Mouse (Mus musculus) cerebellum, adult (tissue): ENCODE measurements around the gene Atp5d.

Experiments used
- ATAC-seq: cut with Nextera tagmentation; 2 replicates; pipeline ENCODE4 v1.9.2; 2017; ENCODE audit warnings: mild to moderate bottlenecking, moderate library complexity, mixed read lengths; ENCODE audit not compliant: insufficient number of reproducible peaks, low FRiP score, low TSS enrichment

Atp5d gene

DNA sequence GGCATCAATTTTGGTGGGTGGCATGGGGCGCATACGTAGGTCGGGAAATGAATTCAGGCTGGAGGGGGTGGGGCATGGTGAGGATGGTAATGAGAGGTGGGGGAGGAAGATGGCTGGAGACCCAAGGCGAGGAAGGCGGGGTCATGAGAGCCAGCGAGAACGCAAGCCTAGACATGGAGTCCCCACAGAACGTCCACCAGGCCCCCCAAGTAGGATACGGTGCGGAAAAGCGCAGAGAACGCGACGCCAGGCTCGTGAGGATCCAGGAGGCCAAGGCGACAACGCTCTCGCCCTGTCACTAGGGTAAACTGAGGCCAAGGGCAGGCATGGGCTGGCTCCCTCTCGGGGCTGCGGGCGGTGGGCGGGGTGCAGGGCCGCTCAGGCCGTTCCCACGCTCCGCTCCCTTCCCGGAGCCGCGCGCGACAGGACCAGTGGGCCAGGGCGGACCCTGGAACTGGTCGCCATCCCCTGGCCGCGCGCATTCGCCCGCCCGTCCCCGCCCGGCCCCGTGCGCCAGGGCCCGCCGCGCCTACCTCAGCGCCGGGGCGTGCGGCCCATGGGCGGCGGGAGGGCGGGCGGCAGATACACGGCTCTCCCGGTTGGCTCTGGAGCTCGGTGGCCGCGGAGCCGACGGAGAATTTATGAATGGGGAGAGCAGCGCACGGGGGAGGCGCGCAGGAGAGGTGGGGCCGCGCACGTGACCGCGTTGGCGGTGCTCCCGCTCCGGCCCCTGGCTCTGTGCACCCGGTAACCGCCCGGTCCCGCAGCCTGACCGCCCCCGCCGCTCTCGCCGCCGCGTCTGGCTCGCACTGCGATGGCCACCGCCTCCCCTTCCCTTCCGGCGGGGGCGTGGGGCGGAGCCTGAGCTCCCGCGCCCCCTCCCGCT lies at the start of gene Atp5d:
Gene Atp5d, plus strand, starts transcription at position 80 of the 886 bp plus-strand sequence.
- ATAC-seq, result no peak

DNA sequence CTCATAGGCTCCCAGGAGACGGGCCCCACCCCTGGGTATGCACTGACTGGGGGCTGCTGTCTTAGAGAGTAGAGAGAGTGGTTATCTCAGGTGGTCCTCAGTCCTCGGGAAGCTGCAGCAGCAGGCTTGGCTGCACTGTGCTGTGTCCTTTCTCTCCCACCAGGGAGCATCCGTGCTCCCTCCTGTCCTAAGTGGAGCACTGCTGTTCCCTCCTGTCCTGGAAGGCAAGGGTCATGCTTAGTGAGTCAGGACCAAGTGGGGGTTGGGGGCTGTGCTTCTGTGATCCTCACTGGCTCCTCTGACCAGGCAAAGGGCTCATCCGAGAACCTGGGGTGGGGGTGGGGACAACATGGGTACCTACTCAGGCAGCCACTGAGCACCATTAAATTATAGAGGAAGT lies 49.3 kb upstream of the Atp5d start:
- ATAC-seq, result no peak

DNA sequence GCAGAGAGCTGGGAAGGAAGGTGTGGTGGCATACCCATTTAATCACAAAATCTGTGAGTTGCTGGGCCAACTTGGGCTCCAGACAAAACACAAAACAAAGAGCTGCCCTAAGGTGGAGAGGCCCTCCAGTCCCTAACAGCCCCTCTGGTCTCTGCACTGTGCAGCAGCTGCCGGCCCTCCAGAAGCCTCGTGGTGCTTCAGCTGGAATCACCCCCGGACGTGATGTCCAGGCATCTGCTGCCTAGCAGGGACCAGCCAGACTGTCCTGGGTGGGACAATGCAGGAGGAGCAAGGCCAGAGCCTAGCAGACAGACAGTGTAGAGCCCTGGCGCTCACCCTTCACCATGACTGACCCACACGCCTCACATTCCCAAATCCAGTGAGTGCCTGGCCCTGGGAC lies 46.9 kb upstream of the Atp5d start:
- no peak for ATAC-seq

DNA sequence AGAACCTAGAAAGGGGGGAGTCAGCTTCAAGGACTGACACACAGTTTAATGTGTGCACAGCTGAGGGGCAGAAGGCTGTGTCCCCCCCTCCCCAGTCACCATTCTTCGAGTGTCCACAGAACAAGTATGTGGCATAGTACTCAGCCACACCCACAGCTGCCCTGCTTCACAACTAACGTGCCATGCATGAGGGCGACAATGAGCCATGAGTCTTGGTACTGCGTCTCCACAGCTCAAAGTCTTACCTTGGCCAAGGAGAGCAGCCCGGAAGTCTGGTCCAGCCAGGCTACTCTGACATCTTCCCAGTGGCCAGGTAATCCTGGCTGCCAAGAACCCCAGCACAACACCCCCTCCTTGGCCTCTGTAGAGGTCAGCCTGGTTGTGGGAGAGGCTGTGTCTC lies 45.7 kb upstream of the Atp5d start:
- ATAC-seq, result no peak

DNA sequence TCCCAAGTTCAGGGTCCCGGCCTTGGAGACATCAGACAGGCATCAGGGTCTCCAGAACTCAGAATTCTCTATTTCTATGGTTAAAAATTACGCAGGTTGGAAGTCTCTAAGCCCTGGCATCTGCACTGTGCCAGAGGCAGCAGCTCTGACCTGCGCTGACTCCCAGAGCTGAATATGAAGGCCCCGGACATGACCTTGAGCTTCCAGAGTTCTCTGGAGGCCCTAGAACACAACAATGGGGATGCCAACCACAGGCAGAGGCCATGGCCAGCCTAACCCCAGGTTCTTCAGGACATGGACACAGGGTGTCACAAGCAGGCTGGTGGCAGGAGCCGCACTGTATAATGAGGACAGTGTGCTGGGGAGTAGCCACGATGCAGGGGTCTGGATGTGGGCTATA lies 44.3 kb upstream of the Atp5d start:
- ATAC-seq, result no peak

DNA sequence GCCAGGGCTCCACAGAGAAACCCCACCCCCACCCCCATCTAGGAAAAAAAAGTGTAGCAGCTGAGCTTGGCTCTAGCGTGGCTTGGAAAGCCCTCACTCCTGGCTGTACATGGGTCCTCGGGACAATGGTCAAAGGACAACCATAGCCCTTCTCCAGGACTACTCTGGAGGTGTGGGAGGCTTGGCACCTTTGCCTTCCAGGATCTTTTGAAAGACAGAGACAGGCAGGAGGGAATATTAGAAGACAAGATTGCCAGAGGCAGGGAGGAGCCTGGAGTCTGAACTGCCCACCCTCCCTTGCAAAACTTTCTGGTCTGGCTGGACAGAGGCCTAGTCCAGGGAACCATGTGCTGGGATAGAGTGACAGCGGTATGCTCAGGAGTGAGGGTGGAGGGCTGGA lies 43.7 kb upstream of the Atp5d start:
- ATAC-seq, result no peak

DNA sequence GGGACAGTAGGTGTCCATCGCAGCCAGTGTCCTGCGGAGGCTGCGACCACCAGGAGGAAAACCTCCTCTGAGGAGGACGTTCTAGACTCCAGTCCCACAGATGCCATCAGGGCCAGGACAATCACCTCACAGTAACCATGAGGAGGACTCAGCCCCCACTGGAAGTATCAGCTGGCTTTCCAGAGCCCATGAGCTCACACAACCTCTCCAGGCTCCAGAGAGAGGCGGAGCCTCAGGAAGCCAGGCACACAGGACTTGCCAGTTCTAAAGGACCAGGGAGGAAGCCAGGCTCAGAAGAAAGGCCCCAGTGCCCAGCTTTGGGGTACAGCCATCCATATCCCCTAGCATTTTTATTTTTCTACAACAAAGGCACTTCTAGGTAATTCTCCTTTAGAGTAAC lies 42.9 kb upstream of the Atp5d start:
- no peak for ATAC-seq

DNA sequence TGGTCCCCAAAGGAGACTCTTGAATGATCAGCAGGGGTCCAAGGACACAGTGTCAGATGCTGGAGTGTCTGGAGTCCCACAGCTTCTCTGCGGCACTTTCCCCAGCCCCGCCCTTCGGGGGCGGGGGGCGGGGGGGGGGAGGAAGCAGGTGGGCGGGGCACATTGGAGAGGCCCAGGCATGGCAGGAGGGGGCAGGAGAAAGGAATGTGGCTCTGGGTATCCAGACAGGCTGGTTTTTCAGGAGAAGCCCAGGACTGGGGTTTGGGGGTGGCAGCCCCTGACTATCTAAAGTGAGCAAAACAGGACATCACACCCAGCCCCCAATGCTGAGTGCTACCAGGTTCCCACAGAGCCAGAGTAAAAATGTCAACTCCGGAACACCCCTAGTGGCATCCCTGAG lies 41.2 kb upstream of the Atp5d start:
- ATAC-seq, result no peak

DNA sequence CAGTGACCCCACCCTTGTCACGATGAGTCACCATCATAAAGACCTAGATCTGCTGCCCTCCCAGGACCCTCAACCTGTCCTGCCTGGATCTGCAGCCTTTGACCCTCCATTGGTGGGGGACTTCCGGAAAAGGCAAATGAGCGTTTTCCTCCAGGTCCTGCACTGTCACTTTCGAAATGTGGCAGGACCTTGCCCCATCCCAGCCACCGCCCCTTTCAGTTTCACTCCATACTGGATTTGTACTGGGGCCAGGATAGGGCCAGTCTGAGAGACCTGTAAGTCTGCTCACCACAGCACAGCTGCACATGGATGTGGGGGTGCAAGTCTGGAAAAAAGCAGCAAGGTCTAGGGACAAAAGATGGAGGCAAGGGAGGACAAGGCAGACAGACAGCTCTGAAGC lies 39.8 kb upstream of the Atp5d start:
- ATAC-seq, result no peak

DNA sequence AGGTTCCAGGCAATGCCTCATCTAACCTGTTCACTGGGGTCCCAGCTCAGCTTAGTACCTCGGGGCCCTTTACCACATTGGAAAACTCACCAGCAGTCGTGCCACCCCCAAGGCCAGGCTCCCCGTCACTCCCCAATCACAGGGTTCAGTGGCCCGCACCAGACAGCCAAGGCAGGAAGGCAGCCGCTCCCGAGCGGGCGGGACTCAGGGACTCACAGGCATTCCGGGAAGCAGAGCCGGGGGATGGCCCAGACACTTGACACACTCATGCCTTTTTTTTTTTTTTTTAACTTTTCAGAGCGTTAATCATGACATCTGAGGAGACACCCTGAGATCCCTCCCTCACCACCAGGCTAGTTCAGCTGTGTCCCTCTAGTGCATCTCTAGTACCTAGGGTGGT lies 37.5 kb upstream of the Atp5d start:
- ATAC-seq, result no peak

DNA sequence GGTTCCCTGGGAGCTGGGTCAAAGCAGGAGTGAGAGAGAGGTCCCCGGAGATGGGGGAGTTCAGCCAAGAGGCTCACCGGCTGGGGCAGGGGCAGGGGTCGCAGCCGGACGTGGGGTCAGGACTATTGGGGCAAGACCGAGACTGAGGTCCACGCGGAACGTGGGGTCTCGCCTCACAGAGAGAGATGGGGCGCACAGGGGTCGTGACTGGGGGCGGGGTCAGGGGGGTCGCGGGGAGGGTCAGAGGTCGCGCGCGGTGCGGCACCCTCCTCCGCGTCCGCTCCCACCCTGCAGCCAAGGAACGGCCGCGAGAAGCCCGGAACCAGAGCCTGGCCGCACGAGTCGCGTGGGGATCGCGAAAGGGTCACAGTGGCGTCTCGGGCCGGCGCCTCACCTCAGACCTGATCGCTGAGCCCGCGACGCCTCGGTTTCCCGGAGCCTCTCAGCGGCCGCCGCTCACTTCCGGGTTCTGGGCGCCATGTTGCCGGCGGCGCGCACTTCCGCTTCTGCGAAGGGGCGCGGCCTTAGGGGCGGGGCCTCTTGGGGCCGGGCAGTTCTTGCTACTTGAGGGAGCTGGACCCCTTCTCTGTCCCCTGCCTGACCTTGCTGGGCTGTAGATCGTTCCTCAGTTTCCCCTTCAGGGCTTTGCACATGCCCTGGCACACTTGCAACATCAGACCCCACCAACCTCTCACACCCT lies 36.1 kb upstream of the Atp5d start:
- ATAC-seq, result peak; percentile 80; the same call in 1 of the 2 replicates

DNA sequence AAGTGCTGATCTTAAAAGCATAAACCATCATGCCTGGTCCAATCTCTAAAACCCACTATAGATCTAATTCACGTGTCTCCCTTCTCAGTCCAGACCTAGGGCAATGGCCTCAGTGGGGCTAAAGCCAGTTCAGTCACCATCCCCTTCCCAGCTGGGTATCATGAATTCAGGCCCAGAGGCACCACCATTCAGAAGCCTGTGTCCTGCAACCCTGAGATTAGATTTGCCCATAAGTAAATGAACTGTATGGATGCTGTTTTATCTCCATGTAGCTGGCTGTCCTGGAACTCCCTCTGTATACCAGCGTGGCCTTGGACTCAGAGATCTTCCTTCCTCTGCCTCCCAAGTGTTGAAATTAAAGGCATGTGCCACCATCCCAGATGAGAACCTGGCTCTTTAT lies 35.4 kb upstream of the Atp5d start:
- ATAC-seq, result no peak

DNA sequence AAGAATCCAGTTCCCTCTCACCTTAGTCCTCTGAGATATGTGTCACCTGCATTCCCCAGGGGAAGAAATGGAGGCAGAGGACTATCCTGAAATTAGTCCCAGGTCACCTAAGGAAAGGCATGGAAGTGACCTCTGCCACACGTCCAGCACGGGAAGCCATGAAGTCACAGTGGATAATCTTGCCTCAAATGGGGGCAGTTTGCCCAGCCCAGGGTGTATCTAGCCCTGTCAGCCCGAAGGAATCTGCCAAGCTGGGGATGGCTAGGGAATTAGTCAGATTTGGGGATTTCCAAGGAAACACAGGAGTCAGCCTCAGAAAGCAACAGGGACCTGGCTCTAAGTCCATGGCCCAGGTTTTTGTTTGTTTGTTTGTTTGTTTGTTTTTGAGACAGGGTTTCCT lies 34.3 kb upstream of the Atp5d start:
- ATAC-seq, result no peak

DNA sequence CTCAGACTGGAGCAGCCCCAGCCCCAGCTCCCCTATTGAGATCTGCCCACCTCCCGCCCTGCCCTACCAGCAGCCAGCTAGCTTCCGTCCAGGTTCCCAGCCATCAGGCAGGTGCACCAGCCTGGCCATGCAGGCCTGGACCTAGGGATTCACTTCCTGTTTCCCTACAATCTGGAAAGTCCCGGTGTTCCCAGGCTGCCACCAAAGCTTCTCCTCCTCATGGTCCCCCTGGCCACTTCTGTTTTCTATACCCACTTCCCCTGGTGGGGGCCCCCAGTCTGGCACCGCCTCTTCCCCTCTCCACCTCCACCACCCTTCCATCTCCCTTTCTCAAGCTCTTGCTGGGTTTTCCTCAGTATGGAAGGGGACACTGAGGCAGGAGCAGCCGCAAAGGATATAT lies 33.0 kb upstream of the Atp5d start, which contains the start of gene Sbno2:
Gene Sbno2, minus strand, starts transcription at position 112 of the 400 bp plus-strand sequence.
- ATAC-seq, result no peak

DNA sequence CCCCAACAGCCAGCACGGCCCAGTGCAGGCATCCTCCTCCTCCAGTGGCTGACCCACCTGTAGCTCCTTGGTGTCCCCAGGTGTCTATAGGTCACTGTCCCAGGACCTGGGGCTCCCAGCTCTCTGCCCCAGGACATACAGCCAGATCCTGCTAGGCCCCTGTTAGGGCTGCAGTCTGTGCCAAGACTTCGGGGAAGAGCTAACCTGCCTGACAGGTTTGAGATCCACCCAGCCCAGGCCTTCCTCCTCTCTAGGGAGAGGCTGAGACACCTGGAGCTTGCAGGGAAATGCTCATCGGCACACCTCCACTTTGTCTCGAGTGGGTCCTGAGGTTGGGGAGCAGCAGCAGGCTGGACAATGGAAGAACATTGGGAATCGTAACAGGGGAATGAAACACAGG lies 32.5 kb upstream of the Atp5d start:
- ATAC-seq, result no peak

DNA sequence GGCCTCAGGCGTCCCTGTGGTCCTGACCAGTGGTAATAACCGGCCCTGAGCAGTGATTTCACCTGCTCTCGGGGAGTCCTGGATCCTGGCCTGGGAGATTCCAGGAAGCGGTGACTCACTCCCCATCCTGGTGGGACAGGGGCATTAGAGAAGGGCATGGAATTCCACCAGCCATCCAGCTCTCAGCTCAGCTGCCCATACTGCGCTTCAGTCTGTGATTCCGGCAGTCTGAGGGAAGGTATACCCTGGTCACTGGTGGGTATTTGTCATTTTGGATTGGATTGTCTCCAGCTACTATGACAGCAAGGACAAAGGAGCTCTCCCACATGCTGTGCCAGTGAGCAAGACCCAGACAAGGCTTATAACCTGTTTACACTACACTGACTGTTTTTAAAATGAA lies 30.8 kb upstream of the Atp5d start:
- no peak for ATAC-seq

DNA sequence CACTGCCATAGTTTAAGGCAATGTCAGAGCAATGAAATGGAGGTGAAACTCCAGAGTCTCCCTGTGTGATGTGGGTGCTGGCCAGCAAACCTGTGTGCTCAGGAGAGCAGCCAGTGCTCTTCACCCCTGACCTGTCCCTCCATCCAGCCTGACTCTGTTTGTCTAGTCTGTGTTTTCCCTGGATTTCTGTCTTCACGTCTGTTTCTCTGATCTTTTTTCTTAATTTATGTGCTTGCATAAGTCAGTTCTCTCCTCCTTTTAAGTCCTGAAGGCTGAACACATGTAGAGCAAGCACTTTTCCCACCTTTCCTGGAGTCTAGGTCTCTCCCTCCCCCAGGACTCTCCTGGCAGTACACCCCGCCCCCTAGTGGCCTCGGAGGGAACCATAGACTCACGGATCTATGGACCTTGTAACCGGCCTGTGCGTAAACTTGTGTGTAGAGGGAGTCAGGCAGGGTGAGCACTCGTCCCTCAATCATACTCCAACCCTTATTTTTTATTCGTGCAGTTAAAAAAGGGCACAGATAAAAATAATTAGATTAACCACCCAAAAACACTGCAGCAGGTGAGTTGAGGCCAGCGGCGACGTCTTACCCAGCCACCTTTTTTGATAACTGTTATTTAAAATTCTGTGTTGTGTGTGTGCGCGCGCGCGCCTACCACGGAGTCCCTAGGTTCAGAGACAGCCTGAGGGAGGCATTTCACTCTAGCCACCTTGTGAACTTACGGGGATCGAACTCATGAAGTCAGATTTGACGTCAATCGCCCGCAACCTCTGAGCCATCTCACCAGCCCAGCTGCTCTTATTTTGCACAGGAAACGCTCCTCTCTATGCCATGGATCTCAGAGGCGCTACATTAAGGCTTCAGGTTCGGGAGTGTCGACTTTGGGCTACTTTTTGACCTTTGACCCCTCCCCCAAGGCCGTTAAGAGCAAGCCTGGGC lies 23.8 kb upstream of the Atp5d start:
- peak; percentile 49; the same call in 1 of the 2 replicates for ATAC-seq

DNA sequence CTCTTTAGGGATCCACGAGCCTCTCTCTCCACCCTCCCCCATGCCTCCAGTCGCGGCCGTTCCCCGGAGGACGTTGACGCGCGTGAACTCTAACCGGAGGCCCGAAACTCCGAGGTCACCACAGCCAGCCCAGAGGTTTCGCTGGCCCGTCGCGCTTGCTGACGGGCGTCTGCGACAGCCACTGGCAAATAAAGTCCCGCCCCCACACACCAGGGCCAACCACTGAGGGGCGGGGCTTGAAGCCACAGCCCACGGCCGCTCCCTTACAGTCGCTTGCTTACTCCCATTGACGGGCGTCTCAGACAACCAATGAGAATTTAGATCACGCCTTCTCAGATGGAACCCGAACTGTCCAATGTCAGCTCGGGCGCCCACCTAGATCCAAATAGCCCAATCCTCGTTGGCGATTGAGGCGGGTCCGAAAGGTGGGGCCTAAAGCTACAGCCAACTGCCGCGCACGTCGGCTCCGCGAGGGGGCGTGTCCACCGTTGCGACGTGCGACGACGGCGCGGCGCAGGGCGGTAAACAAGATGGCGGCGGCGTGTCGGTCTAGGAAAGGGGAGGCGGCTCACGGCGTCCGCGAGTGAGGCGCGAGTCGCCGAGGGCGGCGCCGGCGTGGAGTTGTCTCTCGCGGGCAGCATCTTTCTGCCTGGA lies 23.0 kb upstream of the Atp5d start, which contains the start of gene Stk11:
Gene Stk11, plus strand, starts transcription at position 514 of the 654 bp plus-strand sequence.
- ATAC-seq, result peak; percentile 95

DNA sequence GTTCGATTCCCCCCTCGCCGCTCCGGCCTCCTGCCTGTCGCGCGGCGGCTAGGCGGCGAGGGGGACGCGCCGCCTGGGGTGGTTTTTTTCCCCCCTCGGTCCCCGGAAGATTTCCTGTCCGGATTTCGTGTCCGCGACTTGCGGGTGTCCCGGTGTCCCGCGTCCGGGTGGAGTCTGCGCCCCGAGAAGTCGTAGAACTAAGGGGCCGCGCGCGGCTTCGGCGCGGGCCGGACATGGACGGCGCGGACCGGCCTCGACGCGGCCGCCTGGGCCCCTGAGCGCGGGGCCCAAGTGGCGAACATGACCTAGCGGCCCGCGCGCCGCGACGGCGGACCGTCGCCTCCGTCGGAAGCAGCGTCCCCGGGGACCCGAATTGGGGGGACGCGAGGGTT lies 22.5 kb upstream of the Atp5d start:
- no peak; the same call in 1 of the 2 replicates for ATAC-seq

DNA sequence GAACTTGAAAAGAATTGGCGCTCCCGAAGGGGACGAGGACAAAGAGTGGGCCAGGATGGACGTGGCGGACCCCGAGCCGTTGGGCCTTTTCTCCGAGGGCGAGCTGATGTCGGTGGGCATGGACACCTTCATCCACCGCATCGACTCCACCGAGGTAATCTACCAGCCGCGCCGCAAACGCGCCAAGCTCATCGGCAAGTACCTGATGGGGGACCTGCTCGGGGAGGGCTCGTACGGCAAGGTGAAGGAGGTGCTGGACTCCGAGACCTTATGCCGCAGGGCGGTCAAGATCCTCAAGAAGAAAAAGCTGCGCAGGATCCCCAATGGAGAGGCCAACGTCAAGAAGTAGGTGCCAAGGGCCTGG lies 21.9 kb upstream of the Atp5d start:
- ATAC-seq, result no peak
